In genomic region chr5:140396166-140396940, GRCm38 (mm10) we compare ENCODE assay signal across 8 mouse cellular contexts. TPM values are rescaled to one million over a fixed set of nuclear protein-coding genes. Genes with fewer than 3 reads are reported as not detected.
DNase-seq lines count a peak whose midpoint lies in the region; ATAC-seq and TF ChIP-seq lines count a peak whose summit lies in the region.

No protein-coding gene starts in this region.

- peak; percentile 78 for DNase-seq in 416B (ENCODE audit: low read depth)
- DNase-seq in NIH3T3 (ENCODE audit: low read depth) = peak; percentile 70
- peak; percentile 65 to 69 for DNase-seq in kidney, postnatal 4 days
- DNase-seq in thymus, postnatal 4 days = peak; percentile 67
- no peak for DNase-seq in cerebellum, adult 9-10 months
- no peak for DNase-seq in embryo, embryonic 10.5 days (ENCODE audit: low spot score)

- no peak overlapping the region for H3K27ac ChIP-seq in intestine, postnatal 0 days (ENCODE audit: low read depth, low read length)
- H3K27ac ChIP-seq in intestine, embryonic 16.5 days (ENCODE audit: low read length) = no peak overlapping the region

- no peak overlapping the region for H3K4me2 ChIP-seq in intestine, postnatal 0 days (replicated peaks; ENCODE audit: low read depth)
- H3K4me2 ChIP-seq in intestine, embryonic 16.5 days (ENCODE audit: low read depth, low read length) = no peak overlapping the region

- WGBS in intestine, postnatal 0 days = 69% methylated on average over 8 of the region's 8 CpGs
- 56% methylated on average over 8 of the region's 8 CpGs for WGBS in intestine, embryonic 16.5 days

- H3K9me3 ChIP-seq in intestine, postnatal 0 days (ENCODE audit: control insufficient read depth) = no peaks in the 10 kb centered on the region
- no peaks in the 10 kb centered on the region for H3K9me3 ChIP-seq in intestine, embryonic 16.5 days (ENCODE audit: control insufficient read depth, low read length)

- H3K27me3 ChIP-seq in intestine, postnatal 0 days (replicated peaks; ENCODE audit: control insufficient read depth, insufficient read depth, low read length) = no peaks in the 10 kb centered on the region
- H3K27me3 ChIP-seq in intestine, embryonic 16.5 days (replicated peaks; ENCODE audit: control insufficient read depth, insufficient read depth, low read length) = no peaks in the 10 kb centered on the region

- peak; percentile 82 for TF ChIP-seq CTCF in intestine, postnatal 0 days (IDR thresholded peaks at IDR 0.05; ENCODE audit: low read depth)

- no peaks in the 10 kb centered on the region for H3K4me1 ChIP-seq in intestine, postnatal 0 days (replicated peaks; ENCODE audit: control insufficient read depth, insufficient read depth, low read length)
- no peaks in the 10 kb centered on the region for H3K4me1 ChIP-seq in intestine, embryonic 16.5 days (ENCODE audit: control insufficient read depth, insufficient read depth, low read length)

- no peak overlapping the region for H3K4me3 ChIP-seq in intestine, postnatal 0 days (ENCODE audit: low read depth, low read length)
- H3K4me3 ChIP-seq in intestine, embryonic 16.5 days (ENCODE audit: low read length) = no peak overlapping the region

- H3K36me3 ChIP-seq in intestine, postnatal 0 days (ENCODE audit: control insufficient read depth, insufficient read depth) = no peaks in the 10 kb centered on the region
- H3K36me3 ChIP-seq in intestine, embryonic 16.5 days (ENCODE audit: control insufficient read depth, insufficient read depth, low read length) = no peaks in the 10 kb centered on the region

- H3K9ac ChIP-seq in intestine, postnatal 0 days (ENCODE audit: low read depth, low read length) = no peak overlapping the region
- no peak overlapping the region for H3K9ac ChIP-seq in intestine, embryonic 16.5 days (ENCODE audit: low read depth, low read length)

- 0 out of 2 replicates have a peak, but pooled peaks have one; percentile 53 for ATAC-seq in intestine, postnatal 0 days
- no peak for ATAC-seq in intestine, embryonic 16.5 days

RNA-seq across cellular contexts. Expression of gene Snx8, which starts 7.3 kb away (rescaled TPM):
- 67.5 and 89.0 TPM in 2 replicates for polyA plus RNA-seq in intestine, postnatal 0 days (2015; fragmentation: Nextera tagmentation; extraction: Ambion mirVana)
- polyA plus RNA-seq in intestine, embryonic 16.5 days (2015; fragmentation: Nextera tagmentation; extraction: Ambion mirVana) = 35.9 and 45.2 TPM in 2 replicates

RNA-seq across cellular contexts. Expression of gene Eif3b, which starts 22.8 kb away (rescaled TPM):
- 52.3 and 54.6 TPM in 2 replicates for polyA plus RNA-seq in intestine, postnatal 0 days (2015; fragmentation: Nextera tagmentation; extraction: Ambion mirVana)
- polyA plus RNA-seq in intestine, embryonic 16.5 days (2015; fragmentation: Nextera tagmentation; extraction: Ambion mirVana) = 85.2 and 89.0 TPM in 2 replicates

RNA-seq across cellular contexts. Expression of gene Gm4869, which starts 49.1 kb away (rescaled TPM):
- 0.05 TPM in 1 of 2 replicates, not detected in the other for polyA plus RNA-seq in intestine, postnatal 0 days (2015; fragmentation: Nextera tagmentation; extraction: Ambion mirVana)
- not detected in 2 replicates for polyA plus RNA-seq in intestine, embryonic 16.5 days (2015; fragmentation: Nextera tagmentation; extraction: Ambion mirVana)

Comparison
In these comparisons a context has a peak if more than half of its experiments do, and no peak if none do; other contexts are left out.
1. DNase-seq: peak in 416B (single experiment), NIH3T3 (single experiment), kidney, postnatal 4 days (2 of 2) and thymus, postnatal 4 days (single experiment); none in cerebellum, adult 9-10 months (single experiment) and embryo, embryonic 10.5 days (single experiment).